Mouse (Mus musculus) Patski (cell line): Measurements from ENCODE around the gene Rptor. TPM values are rescaled to one million over a fixed set of nuclear protein-coding genes. Genes with fewer than 3 reads are reported as not detected.

Source experiments
- ATAC-seq: fragments of 100-300 bp; one replicate; pipeline ENCODE4 v1.8.0; 2021
- CTCF ChIA-PET: fragments of 350-600 bp; sonication (Branson Sonifier 250); formaldehyde crosslinking; loops from one replicate; lab custom pipeline; 2022; ENCODE audit warnings: inconsistent platforms; lab: Charles Lee
- POLR2A ChIA-PET: fragments of 350-600 bp; sonication (Branson Sonifier 250); formaldehyde crosslinking; loops from one replicate; lab custom pipeline; 2022; ENCODE audit warnings: antibody characterized with exemption, inconsistent platforms; lab: Charles Lee
- DNase-seq: peaks from one replicate; pipeline ENCODE4 v3.0.0-alpha.2; 2011; ENCODE audit warnings: low read depth, low spot score
- H3K27me3 ChIP-seq: fragments of 371-371 bp; one replicate; pipeline ENCODE4 v1.5.1; 2021
- CTCF ChIP-seq: fragments of 100-300 bp; IDR thresholded peaks from one replicate; pipeline ENCODE4 v1.5.1; 2021
- in situ Hi-C: fragments of 300-500 bp; cut with MboI; formaldehyde crosslinking; loops from 3 replicates; pipeline ENCODE4 v1.11.1; 2018; ENCODE audit warnings: low pct_unique_long_range_greater_than_20kb, mixed read lengths
- polyA plus RNA-seq: library from polyadenylated mRNA; unstranded; gene quantifications from one replicate; pipeline ENCODE4 v1.2.3, GENCODE M21; 2021

The Rptor gene
- polyA plus RNA-seq, 1 experiment from 2014 or later, result 27.9 TPM

- in situ Hi-C loops, result no loop called here
- ChIA-PET CTCF (no interaction called here), POLR2A (no interaction called here)
Measured at GRCm38 (mm10) chr11:119732362-119732761, 129.7 kb downstream of the Rptor start.

GRCm38 (mm10) chr11:119732961-119733656 lies 130.4 kb downstream of the Rptor start:
- no peak for TF ChIP-seq CTCF
- in situ Hi-C loops, result no loop called here
- DNase-seq, result no peak
- ChIA-PET CTCF (no interaction called here), POLR2A (no interaction called here)
- H3K27me3 ChIP-seq, result no peaks in the 10 kb centered on the region
- ATAC-seq, result no peak

More at GRCm38 (mm10) chr11:119732362-119732761, 129.7 kb downstream of the Rptor start:
- no peak for ATAC-seq
- TF ChIP-seq CTCF, result no peak
- DNase-seq, result no peak
- H3K27me3 ChIP-seq, result no peaks in the 10 kb centered on the region

GRCm38 (mm10) chr11:119733657-119733990 lies 130.9 kb downstream of the Rptor start:
- DNase-seq (no peak), ATAC-seq (no peak)
- H3K27me3 ChIP-seq, result no peaks in the 10 kb centered on the region
- in situ Hi-C loops, result no loop called here
- CTCF ChIA-PET, result no interaction called here
- TF ChIP-seq CTCF, result no peak
- POLR2A ChIA-PET, result no interaction called here

GRCm38 (mm10) chr11:119735152-119735551 lies 132.4 kb downstream of the Rptor start:
- in situ Hi-C loops, result no loop called here
- no peak for ATAC-seq
- no peaks in the 10 kb centered on the region for H3K27me3 ChIP-seq
- TF ChIP-seq CTCF, result no peak
- ChIA-PET POLR2A (interaction anchor here (1.0 kb wide), 1 partner anchor 9 kb away, joined by 3 read pairs; no protein-coding TSS in a partner anchor), CTCF (no interaction called here)
- no peak for DNase-seq

GRCm38 (mm10) chr11:119738990-119739846 lies 136.5 kb downstream of the Rptor start:
- in situ Hi-C loops, result no loop called here
- H3K27me3 ChIP-seq, result no peaks in the 10 kb centered on the region
- ATAC-seq (no peak), DNase-seq (no peak)
- TF ChIP-seq CTCF, result no peak
- CTCF ChIA-PET, result interaction anchor here (1.0 kb wide), 1 partner anchor 63 kb away, joined by 3 read pairs; no protein-coding TSS in a partner anchor
- POLR2A ChIA-PET, result no interaction called here

- in situ Hi-C loops, result no loop called here
- no peak for TF ChIP-seq CTCF
- DNase-seq (no peak), ATAC-seq (no peak)
- ChIA-PET POLR2A (no interaction called here), CTCF (interaction anchor here (1.3 kb wide), 1 partner anchor 26 kb away, joined by 3 read pairs; no protein-coding TSS in a partner anchor)
- no peaks in the 10 kb centered on the region for H3K27me3 ChIP-seq
Measured at GRCm38 (mm10) chr11:119741401-119741800, 138.7 kb downstream of the Rptor start.

- ChIA-PET POLR2A (interaction anchor here (0.7 to 1.3 kb wide), 4 partner anchors 10 to 1150 kb away, joined by 3 to 7 read pairs (median 6); no protein-coding TSS in a partner anchor), CTCF (no interaction called here)
- no peak for DNase-seq
- no peaks in the 10 kb centered on the region for H3K27me3 ChIP-seq
- no peak for TF ChIP-seq CTCF
- ATAC-seq, result no peak
- in situ Hi-C loops, result no loop called here
Measured at GRCm38 (mm10) chr11:119744436-119744835, 141.7 kb downstream of the Rptor start.

GRCm38 (mm10) chr11:119745333-119745732 lies 142.6 kb downstream of the Rptor start:
- ChIA-PET POLR2A (no interaction called here), CTCF (interaction anchor here (0.5 kb wide), 1 partner anchor 65 kb away, joined by 3 read pairs; no protein-coding TSS in a partner anchor)
- ATAC-seq (no peak), DNase-seq (no peak)
- no peaks in the 10 kb centered on the region for H3K27me3 ChIP-seq
- no peak for TF ChIP-seq CTCF
- in situ Hi-C loops, result no loop called here

GRCm38 (mm10) chr11:119754459-119754858 lies 151.8 kb downstream of the Rptor start:
- H3K27me3 ChIP-seq, result no peaks in the 10 kb centered on the region
- ATAC-seq (no peak), DNase-seq (no peak)
- ChIA-PET CTCF (no interaction called here), POLR2A (no interaction called here)
- in situ Hi-C loops, result no loop called here
- no peak for TF ChIP-seq CTCF

- ATAC-seq (no peak), DNase-seq (no peak)
- in situ Hi-C loops, result no loop called here
- ChIA-PET CTCF (no interaction called here), POLR2A (interaction anchor here (0.8 kb wide), 1 partner anchor 223 kb away, joined by 3 read pairs; no protein-coding TSS in a partner anchor)
- H3K27me3 ChIP-seq, result no peaks in the 10 kb centered on the region
- no peak for TF ChIP-seq CTCF
Measured at GRCm38 (mm10) chr11:119758214-119758613, 155.5 kb downstream of the Rptor start.
